Mouse (Mus musculus): ENCODE data around the gene AL732309.1.

- no peak for TF ChIP-seq EP300 (IDR thresholded peaks at IDR 0.05; ENCODE audit: low read depth)
- no peak for TF ChIP-seq CTCF (IDR thresholded peaks at IDR 0.05; ENCODE audit: low read depth)
Observed at GRCm38 (mm10) chr2:25229582-25229981, 17.1 kb downstream of the AL732309.1 start.
